Mouse (Mus musculus) gastrocnemius, adult 8-10 months (tissue): Measurements from ENCODE around the gene Kcnk1. TPM values are rescaled to one million over a fixed set of nuclear protein-coding genes. Genes with fewer than 3 reads are reported as not detected.

Experiments
- DNase-seq, 2 experiments: peaks; one replicate each; pipeline ENCODE4 v3.0.0; 2022; ENCODE audit warnings: low spot score in 2 of 2
- total RNA-seq, 4 experiments: library from RNA; stranded (reverse); gene quantifications; 2 replicates each; pipeline ENCODE4 v1.2.4; 2022

The Kcnk1 gene
- total RNA-seq, 4 experiments from 2014 or later = 0.21 to 0.31 (median 0.27) TPM; not detected in 1

GRCm38 (mm10) chr8:126036340-126036739 is 41.4 kb downstream of the Kcnk1 start:
- no peak for DNase-seq

- no peak for DNase-seq
Observed at GRCm38 (mm10) chr8:126045751-126046150, 50.8 kb downstream of the Kcnk1 start.

- DNase-seq = no peak
Observed at GRCm38 (mm10) chr8:126053911-126054310, 58.9 kb downstream of the Kcnk1 start.

- DNase-seq = no peak
Observed at GRCm38 (mm10) chr8:126058876-126059275, 63.9 kb downstream of the Kcnk1 start.

GRCm38 (mm10) chr8:126062844-126063243 is 67.9 kb downstream of the Kcnk1 start:
- no peak for DNase-seq

- no peak for DNase-seq
Observed at GRCm38 (mm10) chr8:126063832-126064409, 69.0 kb downstream of the Kcnk1 start.

- DNase-seq = no peak
Observed at GRCm38 (mm10) chr8:126064587-126065145, 69.7 kb downstream of the Kcnk1 start.

GRCm38 (mm10) chr8:126067306-126067705 is 72.3 kb downstream of the Kcnk1 start:
- no peak for DNase-seq

- no peak for DNase-seq
Observed at GRCm38 (mm10) chr8:126068136-126068535, 73.2 kb downstream of the Kcnk1 start.

- no peak for DNase-seq
Observed at GRCm38 (mm10) chr8:126072678-126073077, 77.7 kb downstream of the Kcnk1 start.

GRCm38 (mm10) chr8:126073141-126073740 is 78.3 kb downstream of the Kcnk1 start:
- no peak for DNase-seq

GRCm38 (mm10) chr8:126074111-126074510 is 79.1 kb downstream of the Kcnk1 start:
- DNase-seq = no peak

GRCm38 (mm10) chr8:126075400-126075799 is 80.4 kb downstream of the Kcnk1 start:
- peak; percentile 11 to 13 for DNase-seq

Other genes with a start within 250 kb of the Kcnk1 start
- under 1 TPM; 0.24 to 0.51 (median 0.38) TPM for gene Pcnx2, start 96.9 kb upstream of the Kcnk1 start, total RNA-seq
- gene Map3k21, start 84.7 kb upstream of the Kcnk1 start, total RNA-seq = under 1 TPM; 0.05 to 0.20 (median 0.08) TPM